Mouse (Mus musculus) small intestine, adult 2 months (tissue): ENCODE measurements around the gene Mfn2.

Experiments
- CTCF ChIP-seq: fragments of 200-500 bp; IDR thresholded peaks from 2 replicates; pipeline ENCODE4 v1.5.1; 2012; ENCODE audit warnings: low read depth, mild to moderate bottlenecking, control low read depth, inconsistent platforms, low read length, moderate library complexity, mixed read lengths; ENCODE audit not compliant: insufficient replicate concordance, insufficient read length; ENCODE audit errors: extremely low read depth
- POLR2A ChIP-seq: fragments of 200-500 bp; IDR thresholded peaks from 2 replicates; pipeline ENCODE4 v1.6.1; 2012; ENCODE audit warnings: low read depth, mild to moderate bottlenecking, control low read depth, inconsistent platforms, low read length, moderate library complexity

DNA sequence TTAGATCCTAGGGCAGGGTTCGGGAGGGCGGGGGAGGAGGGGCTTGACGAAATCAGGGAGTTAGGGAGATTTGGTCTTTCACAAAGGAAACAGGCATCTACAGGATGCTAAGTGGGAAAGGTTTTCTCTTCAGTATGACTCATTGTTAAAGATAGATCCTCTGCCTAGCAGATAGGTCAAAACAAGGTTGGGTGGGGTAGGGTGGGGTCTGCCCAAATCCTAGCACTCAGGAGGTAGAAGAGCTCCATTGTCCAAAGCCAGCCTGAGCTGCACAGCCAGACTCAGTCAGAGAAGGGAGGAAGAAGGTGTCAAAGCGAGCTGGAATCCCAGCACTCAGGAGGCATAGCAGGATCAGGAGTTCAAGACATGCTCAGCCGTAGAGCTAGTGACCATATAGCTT is 33.0 kb upstream of the Mfn2 start:
- TF ChIP-seq CTCF: no peak
- TF ChIP-seq POLR2A: no peak
